Mouse (Mus musculus) liver, embryonic 15.5 days (tissue): ENCODE data around the gene Snorc. TPM values are rescaled to one million over a fixed set of nuclear protein-coding genes. Genes with fewer than 3 reads are reported as not detected.
"Not testable (repeated sequence)": the region's sequence is repeated elsewhere in the genome, so short reads cannot be mapped to it uniquely, and the experiment has no call there.

Experiments used
- ATAC-seq: fragments of 200-750 bp; cut with Nextera tagmentation; 2 replicates; pipeline ENCODE4 v1.8.0; 2017; ENCODE audit warnings: moderate number of reproducible peaks, mild to moderate bottlenecking, moderate library complexity; ENCODE audit not compliant: insufficient read depth
- H3K27ac ChIP-seq: fragments of 300-500 bp; sonication (generic); replicated peaks from 2 replicates; pipeline ENCODE4 v1.5.1; 2015; ENCODE audit warnings: mild to moderate bottlenecking, inconsistent platforms
- H3K27me3 ChIP-seq: fragments of 300-500 bp; sonication (generic); 2 replicates; pipeline ENCODE4 v1.6.1; 2015; ENCODE audit warnings: mild to moderate bottlenecking, inconsistent platforms
- H3K36me3 ChIP-seq: fragments of 300-500 bp; sonication (generic); replicated peaks from 2 replicates; pipeline ENCODE4 v1.6.1; 2015; ENCODE audit warnings: moderate library complexity, mild to moderate bottlenecking, inconsistent platforms
- H3K4me1 ChIP-seq: fragments of 300-500 bp; sonication (generic); replicated peaks from 2 replicates; pipeline ENCODE4 v1.6.1; 2015; ENCODE audit warnings: inconsistent platforms
- H3K4me2 ChIP-seq: fragments of 300-500 bp; sonication (generic); 2 replicates; pipeline ENCODE4 v1.6.1; 2015; ENCODE audit warnings: moderate library complexity, mild to moderate bottlenecking, inconsistent platforms
- H3K4me3 ChIP-seq: fragments of 300-500 bp; sonication (generic); replicated peaks from 2 replicates; pipeline ENCODE4 v1.5.1; 2015; ENCODE audit warnings: mild to moderate bottlenecking, inconsistent platforms
- H3K9ac ChIP-seq: fragments of 300-500 bp; sonication (generic); 2 replicates; pipeline ENCODE4 v1.6.1; 2015; ENCODE audit warnings: moderate library complexity, mild to moderate bottlenecking, inconsistent platforms
- H3K9me3 ChIP-seq: fragments of 300-500 bp; sonication (generic); replicated peaks from 2 replicates; pipeline ENCODE4 v1.6.1; 2016; ENCODE audit warnings: inconsistent platforms
- WGBS: fragments of 180-500 bp; shearing (Covaris S2); methylation state at CpG from one replicate; pipeline ENCODE4 v1.1.7; 2015; ENCODE audit warnings: mixed read lengths; ENCODE audit not compliant: insufficient replicate concordance; 5-methylcytosine and 5-hydroxymethylcytosine counted together
- polyA plus RNA-seq: library from polyadenylated mRNA; unstranded; fragments of >200 nt; fragmentation: Nextera tagmentation; extraction: Ambion mirVana; gene quantifications from 2 replicates; pipeline ENCODE4 v1.2.1, GENCODE M21; 2015

The Snorc gene
- polyA plus RNA-seq = 0.33 TPM in 1 of 2 replicates, not detected in the other

- not testable (repeated sequence) for H3K4me1 ChIP-seq, H3K36me3 ChIP-seq, H3K4me3 ChIP-seq, ATAC-seq, H3K9ac ChIP-seq, H3K4me2 ChIP-seq, H3K9me3 ChIP-seq, H3K27ac ChIP-seq
- WGBS = 52% methylated on average over 10 of the region's 10 CpGs
- H3K27me3 ChIP-seq = peaks cover 14% of the 10 kb centered on the region
Observed at GRCm38 (mm10) chr1:87469971-87470370, at the start of gene Snorc. Gene Snorc, plus strand, starts transcription at chr1:87470271.

- Histone ChIP-seq H3K27ac (no peak overlapping the region), H3K27me3 (no peaks in the 10 kb centered on the region), H3K9ac (no peak overlapping the region), H3K4me3 (no peak overlapping the region), H3K4me2 (no peak overlapping the region), H3K4me1 (no peaks in the 10 kb centered on the region), H3K36me3 (peaks cover 77% of the 10 kb centered on the region), H3K9me3 (no peaks in the 10 kb centered on the region)
- 80% methylated on average over 2 of the region's 2 CpGs for WGBS
- no peak for ATAC-seq
Observed at GRCm38 (mm10) chr1:87435125-87435524, 34.9 kb upstream of the Snorc start.

- WGBS = 75% methylated on average over 6 of the region's 6 CpGs
- peaks cover 77% of the 10 kb centered on the region for H3K36me3 ChIP-seq
- no peak for ATAC-seq
Observed at GRCm38 (mm10) chr1:87436583-87436982, 33.5 kb upstream of the Snorc start.

DNA sequence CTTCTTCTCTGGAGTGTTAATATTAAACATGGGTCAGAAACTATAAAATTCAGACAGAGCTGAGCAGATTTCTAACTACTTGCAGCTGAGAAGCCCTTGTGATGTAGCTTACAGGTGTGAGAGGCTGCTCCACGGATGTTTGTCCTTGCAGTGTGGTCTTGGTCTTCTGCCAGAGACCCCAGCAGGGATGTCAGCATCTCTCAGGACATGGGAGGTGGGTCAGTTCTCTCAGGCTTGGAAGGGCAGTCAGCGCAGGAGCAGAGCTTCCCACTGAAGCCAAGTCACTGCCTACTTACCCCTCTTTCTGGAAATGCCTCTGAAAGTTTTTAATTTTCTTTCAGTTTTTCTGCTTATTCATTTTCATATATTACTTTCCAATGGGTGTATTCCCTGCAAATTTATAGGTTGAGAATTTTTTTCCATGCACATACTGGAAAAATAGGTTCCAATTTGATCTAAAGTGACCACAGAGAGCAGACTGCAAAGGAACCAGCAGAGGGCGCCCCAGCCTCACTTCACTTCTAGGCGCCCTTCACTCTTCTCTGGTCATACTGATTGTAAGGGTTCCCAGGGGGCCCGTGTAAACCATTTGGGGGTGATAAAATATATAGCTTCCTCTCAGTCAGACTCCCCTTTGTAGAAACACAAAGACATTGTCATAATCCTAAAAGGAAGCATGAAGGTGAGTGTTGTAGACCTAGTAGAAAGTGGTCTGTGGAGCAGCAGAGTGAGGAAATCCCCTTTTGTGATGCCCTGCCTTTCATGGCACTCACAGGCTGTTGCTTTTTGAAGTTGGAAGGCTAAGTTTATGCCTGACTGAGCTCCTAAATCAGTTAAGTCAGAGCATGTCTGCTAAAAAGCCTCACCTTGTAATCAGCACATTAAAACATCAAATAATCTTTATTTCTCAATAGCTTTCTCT lies 22.6 kb upstream of the Snorc start:
- ATAC-seq = no peak
- Histone ChIP-seq H3K27ac (no peak overlapping the region), H3K27me3 (no peaks in the 10 kb centered on the region), H3K4me2 (no peak overlapping the region), H3K36me3 (peaks cover 80% of the 10 kb centered on the region), H3K9me3 (no peaks in the 10 kb centered on the region), H3K9ac (no peak overlapping the region), H3K4me1 (no peaks in the 10 kb centered on the region), H3K4me3 (no peak overlapping the region)
- 32% methylated on average over 5 of the region's 5 CpGs for WGBS

More at GRCm38 (mm10) chr1:87436583-87436982, 33.5 kb upstream of the Snorc start:
- Histone ChIP-seq H3K4me1 (no peaks in the 10 kb centered on the region), H3K9me3 (no peaks in the 10 kb centered on the region), H3K27ac (no peak overlapping the region), H3K27me3 (no peaks in the 10 kb centered on the region), H3K4me2 (no peak overlapping the region), H3K4me3 (no peak overlapping the region), H3K9ac (no peak overlapping the region)

GRCm38 (mm10) chr1:87449432-87449831 lies 20.6 kb upstream of the Snorc start:
- Histone ChIP-seq H3K9me3 (no peaks in the 10 kb centered on the region), H3K36me3 (peaks cover 62% of the 10 kb centered on the region), H3K4me2 (no peak overlapping the region), H3K4me3 (no peak overlapping the region), H3K9ac (no peak overlapping the region), H3K4me1 (no peaks in the 10 kb centered on the region), H3K27ac (no peak overlapping the region), H3K27me3 (no peaks in the 10 kb centered on the region)
- no peak for ATAC-seq
- 60% methylated on average over 4 of the region's 4 CpGs for WGBS

- no peak for ATAC-seq
- H3K4me1 ChIP-seq = no peaks in the 10 kb centered on the region
- no peaks in the 10 kb centered on the region for H3K27me3 ChIP-seq
- no peak overlapping the region for H3K27ac ChIP-seq
- no peaks in the 10 kb centered on the region for H3K36me3 ChIP-seq
- no peak overlapping the region for H3K9ac ChIP-seq
- 93% methylated on average over 1 of the region's 1 CpGs for WGBS
- no peaks in the 10 kb centered on the region for H3K9me3 ChIP-seq
- no peak overlapping the region for H3K4me3 ChIP-seq
- H3K4me2 ChIP-seq = no peak overlapping the region
Observed at GRCm38 (mm10) chr1:87456425-87456824, 13.6 kb upstream of the Snorc start.

- Histone ChIP-seq H3K9me3 (no peaks in the 10 kb centered on the region), H3K27me3 (no peaks in the 10 kb centered on the region), H3K36me3 (no peaks in the 10 kb centered on the region), H3K9ac (no peak overlapping the region), H3K4me3 (no peak overlapping the region), H3K4me1 (no peaks in the 10 kb centered on the region), H3K27ac (no peak overlapping the region), H3K4me2 (no peak overlapping the region)
- ATAC-seq = no peak
- WGBS = 68% methylated on average over 4 of the region's 4 CpGs
Observed at GRCm38 (mm10) chr1:87458045-87458444, 12.0 kb upstream of the Snorc start.

DNA sequence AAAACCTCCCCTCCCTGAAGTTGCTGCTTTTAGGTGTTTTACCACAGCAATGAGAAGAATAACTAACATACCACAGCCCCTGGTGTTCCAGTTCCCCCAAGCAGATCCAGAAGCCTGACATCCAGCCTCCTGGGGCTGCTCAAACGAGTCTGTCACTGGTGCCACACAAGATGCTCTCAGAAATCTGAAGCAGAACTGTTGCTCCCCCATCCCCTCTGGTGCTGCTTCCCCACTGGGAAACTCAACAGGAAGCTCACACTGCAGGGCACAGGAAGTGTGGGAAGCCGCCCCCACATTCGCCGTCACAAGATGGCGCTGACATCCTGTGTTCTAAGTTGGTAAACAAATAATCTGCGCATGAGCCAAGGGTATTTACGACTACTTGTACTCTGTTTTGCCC lies 10.2 kb upstream of the Snorc start:
- H3K9me3 ChIP-seq, H3K9ac ChIP-seq, ATAC-seq, H3K4me2 ChIP-seq, H3K27ac ChIP-seq, H3K4me3 ChIP-seq, H3K27me3 ChIP-seq, H3K36me3 ChIP-seq, H3K4me1 ChIP-seq: not testable (repeated sequence)
- WGBS = 72% methylated on average over 7 of the region's 7 CpGs

DNA sequence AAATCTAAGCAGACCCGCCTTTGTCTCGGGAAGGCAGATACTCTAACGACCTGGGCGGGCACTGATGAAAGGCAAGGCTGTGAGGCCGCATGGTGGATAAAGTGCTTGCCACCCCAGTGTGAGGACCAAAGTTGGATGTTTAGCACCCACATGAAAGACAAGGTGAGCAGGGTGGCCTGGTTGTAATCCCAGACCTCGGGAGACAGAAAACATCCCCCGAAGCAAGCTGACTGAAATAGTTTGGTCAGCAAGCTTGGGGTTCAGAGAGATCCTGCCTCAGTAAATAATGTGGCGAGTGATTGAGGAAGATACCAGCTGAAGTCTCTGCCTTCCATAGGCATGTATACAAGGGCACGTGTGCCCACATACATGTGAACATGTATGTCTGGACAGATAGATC lies 2.6 kb upstream of the Snorc start:
- H3K27ac ChIP-seq = no peak overlapping the region
- H3K4me1 ChIP-seq = no peaks in the 10 kb centered on the region
- H3K9ac ChIP-seq = no peak overlapping the region
- H3K27me3 ChIP-seq = no peaks in the 10 kb centered on the region
- no peaks in the 10 kb centered on the region for H3K36me3 ChIP-seq
- WGBS = 52% methylated on average over 9 of the region's 9 CpGs
- H3K4me2 ChIP-seq = peak overlapping the region; percentile 40
- no peak overlapping the region for H3K4me3 ChIP-seq
- no peak for ATAC-seq
- H3K9me3 ChIP-seq = no peaks in the 10 kb centered on the region

DNA sequence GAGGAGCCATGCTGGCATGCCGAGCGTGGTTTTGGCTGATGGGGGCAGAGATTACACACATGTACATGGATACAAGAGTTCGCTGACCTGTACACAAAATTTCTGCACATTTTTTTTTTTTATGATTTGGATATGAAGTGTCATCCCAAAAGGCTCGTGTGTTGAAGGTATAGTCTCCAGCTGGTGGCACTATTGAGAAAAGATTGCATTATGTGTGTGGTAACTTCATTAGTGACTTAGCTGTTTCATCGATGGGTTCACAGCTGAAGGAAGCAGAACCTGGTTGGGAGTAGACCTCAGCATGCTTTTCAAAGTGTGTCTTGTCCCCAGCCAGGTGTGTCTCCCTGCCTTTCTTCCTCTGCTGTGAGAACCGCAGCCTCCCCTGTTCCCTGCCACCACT lies 1.8 kb upstream of the Snorc start:
- Histone ChIP-seq H3K9ac (no peak overlapping the region), H3K27me3 (no peaks in the 10 kb centered on the region), H3K4me3 (no peak overlapping the region), H3K36me3 (no peaks in the 10 kb centered on the region), H3K4me2 (no peak overlapping the region), H3K9me3 (no peaks in the 10 kb centered on the region), H3K4me1 (no peaks in the 10 kb centered on the region), H3K27ac (no peak overlapping the region)
- no peak for ATAC-seq
- WGBS = 50% methylated on average over 6 of the region's 6 CpGs

GRCm38 (mm10) chr1:87471914-87472313 lies 1.8 kb downstream of the Snorc start:
- H3K4me1 ChIP-seq = no peaks in the 10 kb centered on the region
- 54% methylated on average over 7 of the region's 7 CpGs for WGBS
- H3K27ac ChIP-seq = no peak overlapping the region
- H3K27me3 ChIP-seq = peaks cover 33% of the 10 kb centered on the region
- H3K36me3 ChIP-seq = no peaks in the 10 kb centered on the region
- no peaks in the 10 kb centered on the region for H3K9me3 ChIP-seq
- no peak for ATAC-seq
- H3K4me2 ChIP-seq = no peak overlapping the region
- no peak overlapping the region for H3K9ac ChIP-seq
- no peak overlapping the region for H3K4me3 ChIP-seq
